Mouse (Mus musculus) lung, adult 2 months (tissue): ENCODE data around the gene Borcs7.

Source experiments
- CTCF ChIP-seq: fragments of 200-500 bp; IDR thresholded peaks from 2 replicates; pipeline ENCODE4 v1.5.1; 2011; ENCODE audit warnings: mild to moderate bottlenecking, low read length, control low read depth; ENCODE audit not compliant: insufficient read depth
- POLR2A ChIP-seq: fragments of 200-500 bp; IDR thresholded peaks from 2 replicates; pipeline ENCODE4 v1.6.1; 2011; ENCODE audit warnings: low read depth, mild to moderate bottlenecking, control low read depth, low read length, borderline replicate concordance; ENCODE audit errors: extremely low read depth

DNA sequence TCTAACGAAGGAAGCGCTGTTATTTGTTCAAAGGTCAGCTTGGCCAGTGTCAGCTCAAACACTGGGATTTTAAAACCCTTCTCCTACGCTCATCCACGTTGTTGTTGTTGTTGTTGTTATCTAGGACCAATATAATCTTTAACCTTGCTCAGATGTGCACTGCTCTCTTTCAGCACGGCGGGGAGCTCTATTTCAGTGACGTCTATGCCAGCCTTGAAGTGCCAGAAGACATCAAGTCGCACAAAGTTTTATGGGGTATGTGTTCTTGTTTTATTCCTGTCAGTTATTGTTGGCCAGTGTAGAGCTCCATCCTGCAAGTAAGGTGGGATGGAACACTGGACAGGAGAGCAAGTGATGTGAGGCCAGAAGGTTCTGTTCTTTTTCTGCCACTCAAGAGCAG lies 25.3 kb downstream of the Borcs7 start:
- TF ChIP-seq POLR2A (no peak), CTCF (no peak)
